Mouse (Mus musculus): ENCODE measurements at regions not wholly inside any gene's neighbourhood (a gene's known extent, or its start where the extent isn't known, plus 50 kb on each side); places are given as distances from the start of the nearest gene placed in this dataset.
"Not testable (repeated sequence)": the region's sequence is repeated elsewhere in the genome, so short reads cannot be mapped to it uniquely, and the experiment has no call there.

GRCm38 (mm10) chr1:145139267-145139651 is 364.0 kb upstream of the Rgs18 start:
- H3K4me3 ChIP-seq (ENCODE audit: low read length): no peak overlapping the region
- no peak overlapping the region for H3K9ac ChIP-seq (ENCODE audit: low read depth, low read length)
- H3K36me3 ChIP-seq (ENCODE audit: control insufficient read depth, insufficient read depth, low read length): no peaks in the 10 kb centered on the region
- H3K4me2 ChIP-seq (ENCODE audit: low read length): no peak overlapping the region
- H3K9me3 ChIP-seq (ENCODE audit: control insufficient read depth, low read length): no peaks in the 10 kb centered on the region
- peaks cover 5% of the 10 kb centered on the region; the same call in 1 of the 2 replicates for H3K4me1 ChIP-seq (ENCODE audit: control insufficient read depth, insufficient read depth, low read depth, low read length)
- H3K27me3 ChIP-seq (replicated peaks; ENCODE audit: control insufficient read depth, insufficient read depth, low read length): no peaks in the 10 kb centered on the region
- no peak overlapping the region for H3K27ac ChIP-seq (ENCODE audit: low read depth, low read length)
- ATAC-seq: 0 out of 2 replicates have a peak, but pooled peaks have one; percentile 20

- H3K27me3 ChIP-seq (replicated peaks; ENCODE audit: control insufficient read depth, insufficient read depth, low read length): no peaks in the 10 kb centered on the region
- H3K27ac ChIP-seq (ENCODE audit: low read depth, low read length): no peak overlapping the region
- H3K4me3 ChIP-seq (ENCODE audit: low read length): no peak overlapping the region
- peak; percentile 81 for ATAC-seq
- H3K4me1 ChIP-seq (ENCODE audit: control insufficient read depth, insufficient read depth, low read depth, low read length): peaks cover 5% of the 10 kb centered on the region; the same call in 1 of the 2 replicates
- WGBS: 36% methylated on average over 2 of the region's 2 CpGs
- no peak overlapping the region for H3K9ac ChIP-seq (ENCODE audit: low read depth, low read length)
- H3K36me3 ChIP-seq (ENCODE audit: control insufficient read depth, insufficient read depth, low read length): no peaks in the 10 kb centered on the region
- H3K4me2 ChIP-seq (ENCODE audit: low read length): no peak overlapping the region
- no peaks in the 10 kb centered on the region for H3K9me3 ChIP-seq (ENCODE audit: control insufficient read depth, low read length)
Measured at GRCm38 (mm10) chr1:145138452-145139266, 363.4 kb upstream of the Rgs18 start.

- Histone ChIP-seq H3K9ac (ENCODE audit: low read depth, low read length) (no peak overlapping the region), H3K27me3 (replicated peaks; ENCODE audit: control insufficient read depth, insufficient read depth, low read length) (no peaks in the 10 kb centered on the region), H3K4me2 (ENCODE audit: low read length) (no peak overlapping the region), H3K4me1 (ENCODE audit: control insufficient read depth, insufficient read depth, low read depth, low read length) (no peaks in the 10 kb centered on the region), H3K4me3 (ENCODE audit: low read length) (no peak overlapping the region), H3K9me3 (ENCODE audit: control insufficient read depth, low read length) (no peaks in the 10 kb centered on the region), H3K27ac (ENCODE audit: low read depth, low read length) (no peak overlapping the region), H3K36me3 (ENCODE audit: control insufficient read depth, insufficient read depth, low read length) (no peaks in the 10 kb centered on the region)
- no peak for ATAC-seq
- 50% methylated on average over 1 of the region's 1 CpGs for WGBS
Measured at GRCm38 (mm10) chr1:145131020-145131419, 355.8 kb upstream of the Rgs18 start.

- H3K4me1 ChIP-seq (ENCODE audit: control insufficient read depth, insufficient read depth, low read depth, low read length): no peaks in the 10 kb centered on the region
- H3K36me3 ChIP-seq (ENCODE audit: control insufficient read depth, insufficient read depth, low read length): no peaks in the 10 kb centered on the region
- no peak overlapping the region for H3K4me3 ChIP-seq (ENCODE audit: low read length)
- H3K27ac ChIP-seq (ENCODE audit: low read depth, low read length): no peak overlapping the region
- no peaks in the 10 kb centered on the region for H3K27me3 ChIP-seq (replicated peaks; ENCODE audit: control insufficient read depth, insufficient read depth, low read length)
- no peak overlapping the region for H3K9ac ChIP-seq (ENCODE audit: low read depth, low read length)
- ATAC-seq: no peak
- H3K4me2 ChIP-seq (ENCODE audit: low read length): no peak overlapping the region
- no peaks in the 10 kb centered on the region for H3K9me3 ChIP-seq (ENCODE audit: control insufficient read depth, low read length)
- WGBS: 72% methylated on average over 1 of the region's 1 CpGs
Measured at GRCm38 (mm10) chr1:145113171-145113570, 337.9 kb upstream of the Rgs18 start.

- H3K9me3 ChIP-seq (ENCODE audit: control insufficient read depth, low read length); H3K27ac ChIP-seq (ENCODE audit: low read depth, low read length); H3K4me1 ChIP-seq (ENCODE audit: control insufficient read depth, insufficient read depth, low read depth, low read length); H3K36me3 ChIP-seq (ENCODE audit: control insufficient read depth, insufficient read depth, low read length); H3K4me2 ChIP-seq (ENCODE audit: low read length); H3K4me3 ChIP-seq (ENCODE audit: low read length); ATAC-seq; H3K9ac ChIP-seq (ENCODE audit: low read depth, low read length); H3K27me3 ChIP-seq (replicated peaks; ENCODE audit: control insufficient read depth, insufficient read depth, low read length): not testable (repeated sequence)
- WGBS: 91% methylated on average over 4 of the region's 4 CpGs
Measured at GRCm38 (mm10) chr1:145106771-145107170, 331.5 kb upstream of the Rgs18 start.

- Histone ChIP-seq H3K27ac (ENCODE audit: low read depth, low read length) (no peak overlapping the region), H3K4me1 (ENCODE audit: control insufficient read depth, insufficient read depth, low read depth, low read length) (no peaks in the 10 kb centered on the region), H3K9ac (ENCODE audit: low read depth, low read length) (no peak overlapping the region), H3K27me3 (replicated peaks; ENCODE audit: control insufficient read depth, insufficient read depth, low read length) (no peaks in the 10 kb centered on the region), H3K9me3 (ENCODE audit: control insufficient read depth, low read length) (no peaks in the 10 kb centered on the region), H3K36me3 (ENCODE audit: control insufficient read depth, insufficient read depth, low read length) (no peaks in the 10 kb centered on the region), H3K4me2 (ENCODE audit: low read length) (no peak overlapping the region), H3K4me3 (ENCODE audit: low read length) (no peak overlapping the region)
- ATAC-seq: 0 out of 2 replicates have a peak, but pooled peaks have one; percentile 42
- WGBS: 71% methylated on average over 1 of the region's 1 CpGs
Measured at GRCm38 (mm10) chr1:145065255-145065854, 290.1 kb upstream of the Rgs18 start.

- Histone ChIP-seq H3K4me3 (ENCODE audit: low read length) (no peak overlapping the region), H3K9me3 (ENCODE audit: control insufficient read depth, low read length) (no peaks in the 10 kb centered on the region), H3K9ac (ENCODE audit: low read depth, low read length) (no peak overlapping the region), H3K4me2 (ENCODE audit: low read length) (no peak overlapping the region), H3K27ac (ENCODE audit: low read depth, low read length) (no peak overlapping the region), H3K36me3 (ENCODE audit: control insufficient read depth, insufficient read depth, low read length) (no peaks in the 10 kb centered on the region), H3K27me3 (replicated peaks; ENCODE audit: control insufficient read depth, insufficient read depth, low read length) (no peaks in the 10 kb centered on the region), H3K4me1 (ENCODE audit: control insufficient read depth, insufficient read depth, low read depth, low read length) (no peaks in the 10 kb centered on the region)
- WGBS: 77% methylated on average over 3 of the region's 3 CpGs
- ATAC-seq: no peak
Measured at GRCm38 (mm10) chr1:145064384-145064783, 289.1 kb upstream of the Rgs18 start.

GRCm38 (mm10) chr1:145015623-145016022 is 240.4 kb upstream of the Rgs18 start:
- no peaks in the 10 kb centered on the region for H3K27me3 ChIP-seq (replicated peaks; ENCODE audit: control insufficient read depth, insufficient read depth, low read length)
- H3K4me3 ChIP-seq (ENCODE audit: low read length): no peak overlapping the region
- H3K4me2 ChIP-seq (ENCODE audit: low read length): no peak overlapping the region
- H3K27ac ChIP-seq (ENCODE audit: low read depth, low read length): no peak overlapping the region
- H3K4me1 ChIP-seq (ENCODE audit: control insufficient read depth, insufficient read depth, low read depth, low read length): no peaks in the 10 kb centered on the region
- no peak for ATAC-seq
- H3K9ac ChIP-seq (ENCODE audit: low read depth, low read length): no peak overlapping the region
- no peaks in the 10 kb centered on the region for H3K36me3 ChIP-seq (ENCODE audit: control insufficient read depth, insufficient read depth, low read length)
- 84% methylated on average over 4 of the region's 4 CpGs for WGBS
- H3K9me3 ChIP-seq (ENCODE audit: control insufficient read depth, low read length): no peaks in the 10 kb centered on the region

GRCm38 (mm10) chr1:145010833-145011232 is 235.6 kb upstream of the Rgs18 start:
- Histone ChIP-seq H3K27me3 (replicated peaks; ENCODE audit: control insufficient read depth, insufficient read depth, low read length) (no peaks in the 10 kb centered on the region), H3K9ac (ENCODE audit: low read depth, low read length) (no peak overlapping the region), H3K36me3 (ENCODE audit: control insufficient read depth, insufficient read depth, low read length) (no peaks in the 10 kb centered on the region), H3K4me2 (ENCODE audit: low read length) (no peak overlapping the region), H3K9me3 (ENCODE audit: control insufficient read depth, low read length) (no peaks in the 10 kb centered on the region), H3K4me1 (ENCODE audit: control insufficient read depth, insufficient read depth, low read depth, low read length) (no peaks in the 10 kb centered on the region), H3K27ac (ENCODE audit: low read depth, low read length) (no peak overlapping the region), H3K4me3 (ENCODE audit: low read length) (no peak overlapping the region)
- no peak for ATAC-seq
